Mouse (Mus musculus) adrenal gland, postnatal 4 days (tissue): ENCODE results near the gene Spin2d. TPM values are rescaled to one million over a fixed set of nuclear protein-coding genes. Genes with fewer than 3 reads are reported as not detected.
"Not testable (repeated sequence)": the region's sequence is repeated elsewhere in the genome, so short reads cannot be mapped to it uniquely, and the experiment has no call there.

Experiments
- DNase-seq, 2 experiments: peaks; one replicate each; pipeline ENCODE4 v3.0.0; 2021 to 2022; ENCODE audit warnings: low spot score in 2 of 2, mixed read lengths in 2 of 2
- long read RNA-seq, 2 experiments: library from polyadenylated mRNA; stranded (forward); transcript quantifications; one replicate each; pipeline ENCODE4 v2.0.0; 2021
- total RNA-seq, 2 experiments: library from RNA; stranded (reverse); gene quantifications; 2 replicates each; pipeline ENCODE4 v1.2.3; 2021

Gene Spin2d
- total RNA-seq: not detected
- long read RNA-seq, experiment 1: 0 reads
- long read RNA-seq, experiment 2: 0 reads

- not testable (repeated sequence) for DNase-seq
Measured at GRCm38 (mm10) chrX:73176889-73177288, at the start of gene Spin2d. Spin2d (minus strand) TSS chrX:73176989.

DNA sequence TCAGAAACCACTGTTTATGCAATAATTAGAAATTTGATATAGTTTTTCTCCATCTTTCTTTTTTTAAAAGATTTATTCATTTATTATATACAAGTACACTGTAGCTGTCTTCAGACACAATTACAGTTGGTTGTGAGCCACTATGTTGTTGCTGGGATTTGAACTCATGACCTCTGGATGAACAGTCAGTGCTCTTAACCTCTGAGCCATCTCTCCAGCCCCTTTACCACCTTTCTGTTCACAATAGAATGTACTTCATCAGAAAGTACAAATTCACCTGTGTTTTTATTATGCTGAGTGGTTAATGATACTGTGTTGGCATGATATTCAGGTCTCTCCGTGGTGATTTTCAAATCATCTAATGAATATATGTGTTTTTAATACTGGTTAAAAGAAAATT lies 48.6 kb upstream of the Spin2d start:
- DNase-seq: no peak

DNA sequence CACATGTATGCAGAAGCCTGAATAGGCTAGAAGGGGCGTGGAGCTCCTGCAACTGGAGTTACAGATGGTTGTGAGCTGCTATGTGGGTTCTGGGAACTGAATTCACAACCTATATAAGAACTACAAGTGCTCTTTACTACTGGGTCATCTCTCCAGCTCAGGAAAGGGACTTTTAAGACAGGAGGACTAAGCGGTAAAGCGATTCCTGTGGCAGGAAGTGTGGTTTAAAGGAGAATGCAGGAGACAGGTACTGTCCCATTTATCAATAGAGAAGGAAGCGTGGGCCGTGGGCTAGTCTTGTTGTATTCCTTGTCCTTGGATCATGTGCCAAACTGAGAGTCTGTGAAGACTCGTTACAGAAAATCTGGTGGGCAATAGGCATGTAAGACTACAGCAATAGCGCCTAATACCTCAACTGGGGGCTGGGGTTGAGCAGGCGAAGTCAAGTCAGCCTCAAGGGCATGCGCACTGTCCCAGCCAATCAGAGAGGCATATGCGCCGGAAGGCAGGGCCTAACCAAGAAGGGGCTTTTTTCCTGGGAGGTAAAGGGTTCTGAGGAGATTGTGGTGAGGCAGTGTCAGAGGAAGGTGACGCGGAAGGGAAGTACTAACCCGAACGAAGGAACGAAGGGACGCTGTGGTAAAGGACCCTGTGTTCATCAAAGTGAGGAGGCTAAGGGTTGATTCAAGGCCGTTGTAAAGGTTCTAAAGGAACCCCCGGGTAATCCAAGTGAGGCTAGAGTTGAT lies 37.2 kb upstream of the Spin2d start, which contains the start of gene Xlr4b:
TSS of gene Xlr4b (plus strand) at position 515 of the 746 bp plus-strand sequence.
- DNase-seq: not testable (repeated sequence)

- not testable (repeated sequence) for DNase-seq
Measured at GRCm38 (mm10) chrX:73191934-73192333, 15.1 kb upstream of the Spin2d start, which contains the start of gene Xlr3b. Xlr3b (plus strand) TSS chrX:73192207.

DNA sequence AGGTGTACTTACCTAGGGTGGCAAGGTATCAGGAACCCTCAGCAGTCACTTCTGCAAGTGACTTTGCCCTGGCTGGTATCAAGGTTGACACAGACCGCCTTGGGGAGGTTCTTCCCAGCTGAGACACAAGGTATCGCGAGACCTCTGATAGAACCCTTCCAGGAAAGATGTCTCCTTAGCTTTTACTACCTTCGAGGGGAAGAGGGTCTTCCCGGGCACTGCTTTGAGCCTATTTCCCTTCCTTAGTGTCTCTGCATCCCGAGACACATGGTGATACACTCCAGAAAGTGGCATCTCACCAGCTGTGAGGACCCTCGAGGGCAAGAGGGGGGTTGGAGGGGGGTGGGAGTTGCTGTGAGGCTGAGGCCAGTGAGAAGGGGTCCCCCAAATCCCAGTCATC lies 27.4 kb downstream of the Spin2d start, which contains the start of gene DXBay18:
TSS of gene DXBay18 (minus strand) at position 101 of the 400 bp plus-strand sequence.
- DNase-seq: not testable (repeated sequence)

DNA sequence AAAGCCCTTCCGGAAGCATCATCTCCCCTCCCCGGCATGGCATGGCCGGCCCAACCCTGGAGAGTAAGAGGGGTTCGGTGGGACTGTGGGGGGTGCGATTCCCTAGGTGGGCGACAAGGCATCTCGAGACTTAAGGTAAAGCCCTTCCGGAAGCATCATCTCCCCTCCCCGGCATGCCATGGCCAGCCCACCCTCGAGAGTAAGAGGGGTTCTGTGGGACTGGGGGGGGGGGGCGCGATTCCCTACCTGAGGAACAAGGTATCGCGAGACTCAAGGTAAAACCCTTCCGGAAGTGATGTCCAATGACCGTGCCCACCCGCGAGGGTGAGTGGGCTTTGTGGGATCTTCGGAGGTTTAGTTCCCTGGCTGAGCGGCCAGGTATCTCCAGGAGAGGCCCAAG lies 28.3 kb downstream of the Spin2d start, which contains the start of gene Xlr5b:
TSS of gene Xlr5b (plus strand) at position 301 of the 400 bp plus-strand sequence.
- not testable (repeated sequence) for DNase-seq

DNA sequence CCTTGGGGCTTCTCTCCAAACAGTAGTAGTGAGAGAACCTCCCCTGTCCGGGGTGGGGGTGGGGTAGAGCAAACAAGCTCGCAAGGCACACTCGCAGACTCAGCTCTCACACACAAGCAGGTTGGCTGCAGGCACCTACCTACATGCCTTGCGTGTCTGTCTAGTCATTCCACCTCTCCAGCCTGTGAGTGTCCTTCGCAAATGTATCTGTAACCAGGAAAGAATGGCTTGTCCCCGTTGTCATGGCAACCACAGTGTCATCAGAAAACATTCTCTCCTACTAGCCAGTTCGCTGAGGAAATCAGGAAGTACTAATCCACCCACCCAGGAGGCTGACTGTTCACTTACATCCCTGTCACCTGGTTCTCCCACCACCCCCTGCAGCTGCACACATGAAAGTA lies 33.6 kb downstream of the Spin2d start:
- not testable (repeated sequence) for DNase-seq

Other genes with a start within 250 kb of the Spin2d start
- 1 to 10 TPM; 5.3 to 7.2 TPM for gene Zfp185, start 189.7 kb downstream of the Spin2d start, total RNA-seq
- under 1 TPM in 1 of 2 experiments, not detected in 1; 0.20 TPM for gene Pnma5, start 139.9 kb downstream of the Spin2d start, total RNA-seq
- gene Pnma3, start 112.2 kb downstream of the Spin2d start, total RNA-seq: 1 to 10 TPM; 1.5 to 1.6 TPM
- gene Xlr4a, start 94.5 kb downstream of the Spin2d start, total RNA-seq: 1 to 10 TPM in 1 of 2 experiments, not detected in 1; 1.3 TPM
- gene Xlr3a, start 79.9 kb downstream of the Spin2d start, total RNA-seq: 1 to 10 TPM; 1.5 to 2.5 TPM
- gene Gm14685, start 59.9 kb downstream of the Spin2d start, total RNA-seq: under 1 TPM; 0.22 to 0.65 TPM
- under 1 TPM in 1 of 2 experiments, not detected in 1; 0.31 TPM for gene Xlr5b, start 28.2 kb downstream of the Spin2d start, total RNA-seq
- gene DXBay18, start 27.5 kb downstream of the Spin2d start, total RNA-seq: not detected
- 10 to 100 TPM in 1 of 2 experiments, 1 to 10 TPM in 1; 4.5 to 14.5 TPM for gene Xlr3b, start 15.2 kb upstream of the Spin2d start, total RNA-seq
- 1 to 10 TPM in 1 of 2 experiments, under 1 TPM in 1; 0.53 to 1.7 TPM for gene Xlr4b, start 37.3 kb upstream of the Spin2d start, total RNA-seq
- 1 to 10 TPM; 9.0 to 9.8 TPM for gene F8a, start 51.3 kb upstream of the Spin2d start, total RNA-seq
- not detected for gene Xlr4c, start 66.1 kb upstream of the Spin2d start, total RNA-seq
- under 1 TPM in 1 of 2 experiments, not detected in 1; 0.20 TPM for gene Xlr3c, start 88.4 kb upstream of the Spin2d start, total RNA-seq
- not detected for gene Xlr5a, start 116.0 kb upstream of the Spin2d start, total RNA-seq
- gene Xlr5c, start 116.0 kb upstream of the Spin2d start, total RNA-seq: not detected
- not detected for gene Gm45015, start 159.9 kb upstream of the Spin2d start, total RNA-seq
- 10 to 100 TPM; 26.6 to 28.8 TPM for gene Zfp275, start 165.6 kb upstream of the Spin2d start, total RNA-seq
- not detected for gene Gm18336, start 221.7 kb upstream of the Spin2d start, total RNA-seq
- under 1 TPM; 0.25 to 0.31 TPM for gene Zfp92, start 234.1 kb upstream of the Spin2d start, total RNA-seq